Mouse (Mus musculus): Measurements from ENCODE around the gene Zrsr1. TPM values are rescaled to one million over a fixed set of nuclear protein-coding genes. Genes with fewer than 3 reads are reported as not detected.

Gene Zrsr1
- 13.3 TPM for polyA plus RNA-seq (2014; fragmentation: Illumina TruSeq; extraction: RNeasy Lipid Tissue Mini Kit (QIAGEN cat#74804); ENCODE audit: low read depth, low replicate concordance)

DNA sequence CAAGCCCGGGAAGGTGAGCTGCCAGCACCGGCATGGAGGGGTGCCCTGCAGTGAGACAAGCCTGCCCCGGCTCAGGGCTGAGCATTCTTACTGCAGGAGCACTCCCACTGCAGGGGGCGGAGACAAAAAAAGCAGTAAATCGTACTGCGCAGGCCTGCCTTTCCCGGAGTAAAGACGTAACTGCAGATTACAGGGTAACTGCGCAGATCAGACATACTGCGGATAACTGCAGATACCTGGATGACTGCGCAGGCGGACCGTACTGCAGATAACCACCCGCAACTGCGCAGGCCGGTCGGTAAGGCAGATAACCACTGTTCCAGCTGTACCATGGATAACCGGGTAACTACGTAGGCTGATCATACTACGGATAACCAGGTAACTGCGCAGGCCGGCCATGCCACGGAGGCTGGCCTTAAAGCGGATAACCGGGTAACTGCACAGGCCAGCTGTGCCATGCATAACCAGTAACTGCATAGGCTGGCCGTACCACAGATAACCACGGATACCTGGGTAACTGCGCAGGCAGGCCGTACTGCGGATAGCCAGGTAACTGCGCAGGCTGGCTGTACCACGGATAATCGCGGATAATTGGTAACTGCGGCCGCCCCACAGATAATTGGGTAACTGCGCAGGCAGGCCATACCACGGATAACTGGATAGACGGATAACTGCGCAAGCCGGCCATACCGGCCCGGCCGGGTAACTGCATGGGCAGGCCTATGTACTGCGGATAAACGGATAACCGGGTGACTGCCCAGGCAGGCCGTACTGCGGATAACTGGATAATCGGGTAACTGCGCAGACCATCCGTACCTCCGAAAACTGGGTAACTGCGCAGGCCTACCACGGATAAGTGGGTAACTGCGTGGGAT is at the start of gene Zrsr1:
Gene Zrsr1 (plus strand): TSS at position 171 of the 875 bp plus-strand sequence.

GRCm38 (mm10) chr11:22981984-22982757 is 10.4 kb downstream of the Zrsr1 start, which contains the start of the genes Gm28048 and Commd1:
Gene Gm28048, minus strand, starts transcription at chr11:22982090.
Gene Commd1, minus strand, starts transcription at chr11:22982382.

DNA sequence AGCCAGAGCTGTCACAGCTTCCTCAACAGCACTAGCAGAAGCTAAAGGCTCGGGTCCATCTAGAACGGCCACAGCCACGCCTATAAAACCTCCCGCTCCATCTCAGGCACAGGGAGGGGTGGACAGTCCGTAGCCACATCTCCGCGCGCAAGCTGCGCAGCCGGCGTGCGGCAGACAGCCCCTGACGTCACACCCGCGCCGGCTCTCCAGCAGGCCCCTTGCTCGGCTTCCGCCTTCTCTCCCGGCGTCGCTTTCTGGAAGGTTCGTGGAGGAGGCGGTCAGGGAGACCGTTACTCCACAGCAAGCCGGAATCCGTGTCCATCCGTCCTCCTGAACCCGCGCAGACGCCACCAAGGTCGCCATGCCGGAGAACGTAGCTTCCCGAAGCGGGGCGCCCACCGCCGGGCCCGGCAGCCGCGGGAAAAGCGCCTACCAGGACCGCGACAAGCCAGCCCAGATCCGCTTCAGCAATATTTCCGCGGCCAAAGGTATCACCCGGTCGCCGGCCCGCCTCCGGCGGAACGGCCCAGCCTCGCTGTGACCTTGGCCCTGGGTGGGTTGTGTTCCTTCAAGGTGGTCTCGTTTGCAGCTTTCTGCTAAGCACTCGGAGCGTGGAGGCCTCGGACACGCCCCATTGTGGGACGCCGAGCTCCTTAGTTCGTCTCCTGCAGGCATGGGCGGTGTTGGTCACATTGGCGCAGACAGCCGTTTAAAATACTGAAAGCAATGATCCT is 18.8 kb downstream of the Zrsr1 start, which contains the start of gene Cct4:
Gene Cct4 (plus strand): TSS at position 127 of the 734 bp plus-strand sequence.

GRCm38 (mm10) chr11:23007481-23008180 is 35.8 kb downstream of the Zrsr1 start, which contains the start of gene Fam161a:
Gene Fam161a, plus strand, starts transcription at chr11:23007531.

Other genes with a start within 250 kb of the Zrsr1 start
- 1.8 TPM for gene B3gnt2, start 111.0 kb upstream of the Zrsr1 start, polyA plus RNA-seq (2014; fragmentation: Illumina TruSeq; extraction: RNeasy Lipid Tissue Mini Kit (QIAGEN cat#74804); ENCODE audit: low read depth, low replicate concordance)
- 6.3 TPM for gene Gm28048, start 10.1 kb downstream of the Zrsr1 start, polyA plus RNA-seq (2014; fragmentation: Illumina TruSeq; extraction: RNeasy Lipid Tissue Mini Kit (QIAGEN cat#74804); ENCODE audit: low read depth, low replicate concordance)
- gene Commd1, start 10.4 kb downstream of the Zrsr1 start, polyA plus RNA-seq (2014; fragmentation: Illumina TruSeq; extraction: RNeasy Lipid Tissue Mini Kit (QIAGEN cat#74804); ENCODE audit: low read depth, low replicate concordance): 116 TPM
- 754 TPM for gene Cct4, start 18.5 kb downstream of the Zrsr1 start, polyA plus RNA-seq (2014; fragmentation: Illumina TruSeq; extraction: RNeasy Lipid Tissue Mini Kit (QIAGEN cat#74804); ENCODE audit: low read depth, low replicate concordance)
- 178 TPM for gene Fam161a, start 35.5 kb downstream of the Zrsr1 start, polyA plus RNA-seq (2014; fragmentation: Illumina TruSeq; extraction: RNeasy Lipid Tissue Mini Kit (QIAGEN cat#74804); ENCODE audit: low read depth, low replicate concordance)

All from testis, adult 10 weeks (tissue).